Mouse (Mus musculus) forebrain, embryonic 10.5 days (tissue): ENCODE data around the gene Isoc2a. TPM values are rescaled to one million over a fixed set of nuclear protein-coding genes. Genes with fewer than 3 reads are reported as not detected.

Source experiments
- DNase-seq: peaks from one replicate; pipeline ENCODE4 v3.0.0-alpha.2; 2017; ENCODE audit warnings: low spot score; ENCODE audit errors: extremely low spot score
- H3K27ac ChIP-seq: fragments of 300-500 bp; sonication (generic); 2 replicates; pipeline ENCODE4 v1.5.1; 2016; ENCODE audit warnings: mild to moderate bottlenecking
- H3K27me3 ChIP-seq: fragments of 300-500 bp; sonication (generic); 2 replicates; pipeline ENCODE4 v1.6.1; 2016; ENCODE audit warnings: mild to moderate bottlenecking; ENCODE audit not compliant: poor library complexity, severe bottlenecking
- H3K36me3 ChIP-seq: fragments of 300-500 bp; sonication (generic); replicated peaks from 2 replicates; pipeline ENCODE4 v1.6.1; 2016; ENCODE audit warnings: mild to moderate bottlenecking, moderate library complexity
- H3K4me1 ChIP-seq: fragments of 300-500 bp; sonication (generic); 2 replicates; pipeline ENCODE4 v1.6.1; 2016
- H3K4me3 ChIP-seq: fragments of 300-500 bp; sonication (generic); 2 replicates; pipeline ENCODE4 v1.5.1; 2016; ENCODE audit warnings: mild to moderate bottlenecking, moderate library complexity
- H3K9me3 ChIP-seq: fragments of 300-500 bp; sonication (generic); 2 replicates; pipeline ENCODE4 v1.6.1; 2016; ENCODE audit warnings: mild to moderate bottlenecking, moderate library complexity
- WGBS: fragments of 180-500 bp; shearing (Covaris S2); methylation state at CpG from one replicate; pipeline ENCODE4 v1.1.7; 2016; 5-methylcytosine and 5-hydroxymethylcytosine counted together
- polyA plus RNA-seq: library from polyadenylated mRNA; unstranded; fragments of >200 nt; fragmentation: Nextera tagmentation; extraction: Ambion mirVana; gene quantifications from 2 replicates; pipeline ENCODE4 v1.2.1, GENCODE M21; 2016

Gene Isoc2a
- polyA plus RNA-seq, result 0.73 and 1.0 TPM in 2 replicates

DNA sequence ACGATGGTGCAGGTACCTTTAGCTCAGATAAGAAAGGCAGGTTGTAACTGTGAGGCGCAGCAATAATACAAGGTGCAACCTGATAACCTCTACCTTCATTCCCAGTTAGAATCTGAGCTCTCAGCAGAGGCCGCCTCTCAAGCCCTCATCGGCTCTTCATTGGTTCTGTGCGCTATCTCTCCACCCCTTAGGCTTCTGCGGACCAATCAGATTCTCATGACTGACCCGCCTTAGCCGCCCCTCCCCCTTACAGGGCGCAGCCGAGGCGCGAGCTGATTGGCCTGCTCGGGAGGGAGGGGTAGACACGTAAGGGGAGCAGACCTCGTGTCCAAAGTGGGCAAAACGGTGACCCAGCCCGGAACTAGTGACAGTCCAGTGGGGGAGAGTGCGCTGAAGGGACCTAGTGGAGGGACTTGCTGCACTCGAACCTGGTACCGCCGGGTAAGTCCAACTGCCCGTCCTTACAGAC is at the start of gene Isoc2a:
Isoc2a (plus strand) TSS at position 401 of the 469 bp plus-strand sequence.
- DNase-seq, result peak; percentile 95
- H3K27me3 ChIP-seq, result no peaks in the 10 kb centered on the region
- H3K4me1 ChIP-seq, result peaks cover 25% of the 10 kb centered on the region
- no peaks in the 10 kb centered on the region for H3K36me3 ChIP-seq
- H3K9me3 ChIP-seq, result no peaks in the 10 kb centered on the region; the same call in 1 of the 2 replicates
- under 1% methylated on average over 22 of the region's 22 CpGs for WGBS
- peak within 1 kb of the TSS; percentile 81 for H3K27ac ChIP-seq
- peak within 1 kb of the TSS; percentile 65 for H3K4me3 ChIP-seq

DNA sequence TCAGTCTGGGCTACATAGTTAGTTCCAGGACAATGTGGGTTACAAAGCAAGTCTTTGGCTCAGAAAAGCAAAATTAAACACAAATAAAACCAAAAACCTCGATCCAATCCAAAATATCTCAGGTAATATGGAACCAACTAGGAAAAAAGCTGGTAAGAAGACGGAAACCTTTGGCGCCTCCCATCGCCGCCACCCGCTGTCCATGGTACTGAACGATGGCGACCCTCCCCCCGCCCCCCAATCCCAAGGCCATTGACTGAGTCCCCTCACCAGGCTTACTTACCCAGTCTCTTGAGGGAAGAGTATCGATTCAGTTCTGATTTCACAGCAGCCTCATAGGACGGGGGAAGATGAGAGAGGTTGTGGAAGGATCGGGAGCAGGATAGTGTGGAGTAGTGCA is 46.5 kb upstream of the Isoc2a start:
- DNase-seq, result peak; percentile 29

DNA sequence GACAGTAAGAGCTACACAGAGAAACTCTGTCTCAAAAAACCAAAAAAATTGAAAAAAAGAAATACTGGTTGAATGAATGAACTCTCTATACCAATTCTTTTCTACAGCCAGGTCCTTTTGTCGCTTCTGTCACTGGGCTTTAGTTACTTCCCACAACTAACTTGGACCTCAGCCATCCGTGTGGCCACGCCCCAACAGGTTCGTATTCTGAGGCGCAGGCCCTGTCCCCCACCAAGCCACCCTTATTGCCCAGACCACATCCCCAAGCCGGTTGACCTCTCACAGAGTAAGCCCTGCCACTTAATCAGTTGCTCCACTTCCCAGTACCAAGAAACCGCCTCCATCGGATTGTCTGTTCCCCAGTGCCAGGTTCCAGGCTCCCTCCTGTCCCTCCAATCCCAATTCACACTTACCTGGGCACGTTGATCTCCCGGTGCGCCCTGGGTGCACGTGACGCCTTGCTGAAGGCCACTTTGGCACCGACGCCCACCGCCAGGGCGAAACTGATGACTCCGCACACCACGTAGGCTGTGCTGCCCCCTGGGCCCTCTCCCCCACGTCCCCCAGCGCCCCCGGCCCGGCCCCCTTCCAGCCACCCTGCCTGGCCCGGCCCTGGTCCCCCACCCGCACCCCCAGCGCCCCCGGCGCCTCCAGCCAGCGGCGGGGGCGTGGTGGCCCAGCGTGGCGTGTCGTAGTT is 41.2 kb upstream of the Isoc2a start:
- Histone ChIP-seq H3K9me3 (no peaks in the 10 kb centered on the region), H3K4me3 (peak overlapping the region; percentile 65), H3K27ac (peak overlapping the region; percentile 86), H3K27me3 (peaks cover 85% of the 10 kb centered on the region), H3K4me1 (peaks cover 25% of the 10 kb centered on the region), H3K36me3 (no peaks in the 10 kb centered on the region)
- no peak for DNase-seq
- WGBS, result 5% methylated on average over 34 of the region's 34 CpGs

More for the DNA sequence above, 46.5 kb upstream of the Isoc2a start:
- Histone ChIP-seq H3K4me3 (no peak overlapping the region), H3K36me3 (no peaks in the 10 kb centered on the region), H3K27me3 (peaks cover 51% of the 10 kb centered on the region), H3K9me3 (no peaks in the 10 kb centered on the region), H3K4me1 (peaks cover 10% of the 10 kb centered on the region; the same call in 1 of the 2 replicates), H3K27ac (no peak overlapping the region)
- 8% methylated on average over 12 of the region's 12 CpGs for WGBS

DNA sequence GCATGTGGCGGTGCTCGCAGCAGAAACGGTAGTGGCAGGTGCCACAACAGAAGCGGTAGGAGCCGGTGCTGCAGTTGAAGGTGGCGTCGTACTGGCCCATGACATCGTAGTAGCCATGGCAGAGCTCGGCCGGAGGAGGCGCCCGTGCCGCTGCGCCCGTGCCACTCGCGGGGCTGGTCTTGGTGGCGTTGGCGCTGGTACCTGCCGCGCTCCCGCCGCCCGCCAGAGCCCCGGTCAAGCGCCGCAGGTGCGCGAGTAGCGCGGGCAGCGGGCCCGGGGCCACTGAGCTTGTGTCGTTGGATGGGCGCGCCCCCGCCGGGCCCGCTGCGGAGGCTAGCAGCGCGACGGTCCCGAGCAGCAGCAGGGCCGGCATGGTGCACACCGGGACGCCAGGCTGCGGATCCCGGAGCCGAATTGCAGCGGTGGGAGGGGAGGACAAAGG is 40.6 kb upstream of the Isoc2a start:
- H3K4me3 ChIP-seq, result peak overlapping the region; percentile 65
- no peaks in the 10 kb centered on the region for H3K9me3 ChIP-seq
- H3K27me3 ChIP-seq, result peaks cover 82% of the 10 kb centered on the region
- H3K27ac ChIP-seq, result peak overlapping the region; percentile 86
- H3K4me1 ChIP-seq, result peaks cover 23% of the 10 kb centered on the region
- DNase-seq, result peak; percentile 71
- no peaks in the 10 kb centered on the region for H3K36me3 ChIP-seq
- WGBS, result under 1% methylated on average over 51 of the region's 51 CpGs

DNA sequence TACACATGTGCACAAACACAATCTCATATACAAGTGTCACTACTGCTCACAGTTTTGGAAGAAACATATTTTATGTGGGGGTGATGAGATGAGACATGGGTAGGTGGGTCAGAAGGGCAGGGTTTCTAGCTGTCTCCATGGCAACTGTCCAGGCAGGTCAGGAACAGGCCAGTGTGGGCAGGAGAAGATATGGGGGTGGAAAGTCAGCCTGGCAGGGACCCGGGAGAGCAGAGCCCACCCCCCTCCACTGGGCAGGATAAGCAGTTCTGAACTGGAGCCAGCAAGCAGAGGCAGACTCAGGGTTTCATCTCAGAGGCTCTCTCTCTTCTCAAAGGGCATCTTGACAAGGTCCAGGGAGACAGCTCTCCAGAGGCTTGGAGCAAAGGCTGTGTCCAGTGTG is 39.3 kb upstream of the Isoc2a start:
- 44% methylated on average over 1 of the region's 1 CpGs for WGBS
- Histone ChIP-seq H3K27me3 (peaks cover 86% of the 10 kb centered on the region), H3K4me3 (no peak overlapping the region), H3K9me3 (no peaks in the 10 kb centered on the region), H3K27ac (no peak overlapping the region), H3K4me1 (peaks cover 32% of the 10 kb centered on the region), H3K36me3 (no peaks in the 10 kb centered on the region)
- no peak for DNase-seq

DNA sequence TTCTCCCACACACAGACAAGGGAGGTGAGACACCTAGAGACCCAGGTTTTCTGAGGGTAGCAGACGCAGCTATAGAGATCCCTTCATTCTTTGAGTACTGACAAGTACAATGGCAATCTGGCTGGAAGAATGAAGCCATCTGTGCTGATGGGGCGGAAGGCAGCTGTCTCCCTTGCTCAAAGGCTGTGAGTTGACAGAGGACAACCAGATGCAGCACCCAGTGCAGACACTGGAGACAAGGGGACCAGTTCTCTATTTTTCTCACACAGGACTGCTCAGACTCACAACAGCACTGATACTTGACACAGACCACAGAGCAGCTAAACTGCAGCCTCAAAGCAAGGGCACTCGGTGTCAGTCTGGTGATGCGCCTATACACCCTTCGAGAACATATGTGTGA is 34.9 kb upstream of the Isoc2a start:
- H3K27ac ChIP-seq, result no peak overlapping the region
- no peaks in the 10 kb centered on the region for H3K36me3 ChIP-seq
- DNase-seq, result no peak
- 61% methylated on average over 5 of the region's 5 CpGs for WGBS
- peaks cover 44% of the 10 kb centered on the region for H3K4me1 ChIP-seq
- peaks cover 91% of the 10 kb centered on the region for H3K27me3 ChIP-seq
- peak overlapping the region; percentile 65; the same call in 1 of the 2 replicates for H3K4me3 ChIP-seq
- H3K9me3 ChIP-seq, result peaks cover 3% of the 10 kb centered on the region; the same call in 1 of the 2 replicates

DNA sequence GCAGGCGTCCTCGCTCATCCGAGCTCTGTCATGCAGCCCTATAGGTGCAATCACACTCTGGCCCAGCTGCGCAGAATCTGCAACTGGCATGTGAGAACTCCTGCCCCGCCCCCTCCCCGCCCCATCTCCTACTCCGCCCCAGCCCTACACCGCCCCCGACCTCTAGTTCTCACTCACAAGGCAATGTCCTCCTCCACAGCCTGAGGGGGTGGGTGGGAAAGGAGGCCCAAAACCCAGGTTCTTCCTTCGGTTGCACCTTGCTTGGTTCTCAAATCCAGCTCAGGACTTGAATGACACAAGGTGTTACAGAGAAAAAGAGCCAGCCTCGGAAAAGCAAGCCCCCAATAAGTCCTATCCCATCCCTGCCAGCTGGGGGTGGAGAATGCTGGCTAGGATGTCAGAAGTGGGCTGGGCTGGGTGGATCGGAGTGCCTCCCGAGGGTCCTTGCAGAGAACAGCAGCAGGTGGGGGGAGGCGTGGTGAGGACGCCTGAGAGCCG is 34.3 kb upstream of the Isoc2a start:
- peaks cover 38% of the 10 kb centered on the region for H3K4me1 ChIP-seq
- H3K27ac ChIP-seq, result no peak overlapping the region
- H3K27me3 ChIP-seq, result peaks cover 87% of the 10 kb centered on the region
- no peaks in the 10 kb centered on the region for H3K36me3 ChIP-seq
- WGBS, result under 1% methylated on average over 16 of the region's 16 CpGs
- H3K4me3 ChIP-seq, result peak overlapping the region; percentile 65
- peaks cover 5% of the 10 kb centered on the region; the same call in 1 of the 2 replicates for H3K9me3 ChIP-seq
- peak; percentile 42 for DNase-seq

DNA sequence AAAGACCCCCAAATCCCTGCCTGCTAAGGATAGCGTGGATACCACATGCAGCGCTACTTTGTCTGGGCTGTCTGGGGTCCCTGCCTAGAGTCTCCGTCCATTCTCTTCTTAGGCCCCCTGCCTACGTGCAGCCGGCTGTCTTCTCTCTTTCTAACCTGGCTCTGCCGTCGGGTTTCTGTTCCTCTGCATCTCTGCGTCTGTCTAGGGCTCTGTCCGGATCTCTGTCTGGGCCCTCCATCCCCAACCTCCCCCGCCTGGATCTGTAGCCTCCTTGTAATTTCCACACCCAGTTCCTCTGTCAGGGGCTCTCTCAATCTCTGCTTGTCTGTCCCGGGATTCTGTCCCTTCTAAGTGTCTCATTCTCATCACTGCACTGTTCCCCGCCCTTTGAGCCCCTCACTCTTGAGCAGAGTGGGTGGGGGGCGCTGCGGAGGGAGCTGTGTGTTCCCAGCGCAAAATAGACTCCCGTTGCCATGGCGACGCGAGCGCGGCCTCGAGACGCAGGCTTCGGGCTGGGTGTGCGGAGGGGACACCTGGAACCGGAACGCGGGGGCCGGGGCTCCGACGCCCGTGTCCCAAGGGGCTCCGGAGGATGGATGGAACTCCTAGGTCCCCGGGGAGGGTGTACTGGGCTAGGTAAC is 33.2 kb upstream of the Isoc2a start:
- H3K27ac ChIP-seq, result no peak overlapping the region
- under 1% methylated on average over 34 of the region's 34 CpGs for WGBS
- H3K27me3 ChIP-seq, result peaks cover 77% of the 10 kb centered on the region
- peaks cover 35% of the 10 kb centered on the region for H3K4me1 ChIP-seq
- peaks cover 5% of the 10 kb centered on the region; the same call in 1 of the 2 replicates for H3K9me3 ChIP-seq
- DNase-seq, result peak; percentile 70
- H3K36me3 ChIP-seq, result no peaks in the 10 kb centered on the region
- H3K4me3 ChIP-seq, result peak overlapping the region; percentile 65

DNA sequence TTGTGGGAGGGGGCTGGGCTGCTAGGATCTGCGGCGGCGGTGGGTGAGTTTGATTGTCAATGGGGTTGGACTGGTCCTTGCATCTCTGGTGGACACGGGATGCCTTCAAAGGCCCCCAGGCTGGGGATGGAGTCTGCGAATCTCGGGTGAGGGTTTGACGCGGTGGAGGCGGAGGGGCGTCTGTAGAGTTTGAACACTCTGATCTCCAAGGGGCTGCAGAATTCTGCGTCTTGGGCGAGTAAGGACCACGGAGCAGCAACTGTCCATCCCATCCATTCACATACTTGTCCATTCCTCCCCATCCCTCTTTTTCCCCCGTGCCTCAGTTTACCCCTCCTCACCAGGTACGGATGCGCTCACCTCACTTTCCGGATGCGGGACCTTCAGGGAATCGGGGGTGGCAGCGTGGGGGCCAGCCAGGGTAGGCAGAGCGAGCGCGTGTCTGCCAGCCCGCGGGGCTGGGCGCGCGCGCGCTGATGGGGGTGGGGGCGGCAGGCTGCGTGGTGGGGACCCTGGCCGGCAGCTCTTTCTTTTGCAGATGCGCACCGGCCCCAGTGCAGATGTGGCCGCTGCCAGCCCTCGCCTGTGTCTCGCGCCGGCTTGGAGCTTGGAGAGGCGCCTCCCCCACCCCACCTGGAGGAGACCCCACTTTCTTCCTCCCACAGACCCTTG is 32.6 kb upstream of the Isoc2a start, which contains the start of gene Shisa7:
Shisa7 (minus strand) TSS at position 452 of the 672 bp plus-strand sequence.
- H3K4me1 ChIP-seq, result peaks cover 35% of the 10 kb centered on the region
- peak within 1 kb of the TSS; percentile 63; the same call in 1 of the 2 replicates for H3K27ac ChIP-seq
- H3K36me3 ChIP-seq, result no peaks in the 10 kb centered on the region
- DNase-seq, result no peak
- peak within 1 kb of the TSS; percentile 65 for H3K4me3 ChIP-seq
- peaks cover 71% of the 10 kb centered on the region for H3K27me3 ChIP-seq
- H3K9me3 ChIP-seq, result peaks cover 5% of the 10 kb centered on the region; the same call in 1 of the 2 replicates
- WGBS, result 1% methylated on average over 41 of the region's 41 CpGs

DNA sequence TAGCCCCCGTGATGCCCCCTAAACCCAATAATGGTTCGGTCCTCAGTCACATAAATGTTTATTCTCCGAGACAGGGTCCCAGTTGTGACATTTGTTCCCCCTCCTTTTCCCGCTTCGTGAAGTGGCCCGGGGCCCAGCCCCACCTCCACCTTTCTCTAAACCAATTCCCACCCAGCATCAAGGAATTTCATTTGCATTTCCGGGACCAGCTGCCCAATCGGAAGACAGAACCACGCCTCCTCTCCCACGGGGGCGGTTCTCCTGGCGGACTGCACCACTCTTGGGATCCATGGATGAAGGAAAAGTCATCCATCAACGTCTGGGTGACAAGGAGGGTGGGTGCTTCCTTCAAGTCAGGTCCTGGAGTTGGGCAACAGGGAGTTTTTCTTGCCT is 32.0 kb upstream of the Isoc2a start:
- no peaks in the 10 kb centered on the region for H3K36me3 ChIP-seq
- 0% methylated on average over 13 of the region's 13 CpGs for WGBS
- H3K4me3 ChIP-seq, result peak overlapping the region; percentile 65
- peak; percentile 86 for DNase-seq
- H3K27ac ChIP-seq, result peak overlapping the region; percentile 63; the same call in 1 of the 2 replicates
- H3K4me1 ChIP-seq, result peaks cover 35% of the 10 kb centered on the region
- H3K27me3 ChIP-seq, result peaks cover 66% of the 10 kb centered on the region
- peaks cover 5% of the 10 kb centered on the region; the same call in 1 of the 2 replicates for H3K9me3 ChIP-seq

DNA sequence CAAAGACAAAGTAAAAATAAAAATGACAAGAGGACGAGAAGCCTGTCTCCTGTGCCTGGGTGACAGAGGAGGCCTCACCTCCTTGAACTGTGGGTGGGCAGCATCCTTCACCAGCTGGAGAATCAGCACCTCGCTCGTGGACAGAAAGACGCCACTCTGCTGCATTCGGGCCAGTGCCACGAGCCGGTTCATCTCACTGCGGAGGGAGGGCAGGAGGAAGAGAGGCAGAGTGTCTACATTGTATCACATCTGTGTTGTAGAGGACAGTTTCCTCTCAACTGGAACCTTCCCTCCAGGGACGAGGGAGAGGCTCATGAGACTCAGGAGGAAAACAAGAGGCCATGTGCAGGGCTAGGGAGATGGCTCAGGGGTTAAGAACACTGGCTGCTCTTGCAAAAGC is 27.6 kb upstream of the Isoc2a start:
- DNase-seq, result no peak
- Histone ChIP-seq H3K27ac (no peak overlapping the region), H3K4me3 (no peak overlapping the region), H3K27me3 (peaks cover 26% of the 10 kb centered on the region), H3K9me3 (peaks cover 5% of the 10 kb centered on the region; the same call in 1 of the 2 replicates), H3K4me1 (peaks cover 8% of the 10 kb centered on the region), H3K36me3 (no peaks in the 10 kb centered on the region)
- 63% methylated on average over 9 of the region's 9 CpGs for WGBS

DNA sequence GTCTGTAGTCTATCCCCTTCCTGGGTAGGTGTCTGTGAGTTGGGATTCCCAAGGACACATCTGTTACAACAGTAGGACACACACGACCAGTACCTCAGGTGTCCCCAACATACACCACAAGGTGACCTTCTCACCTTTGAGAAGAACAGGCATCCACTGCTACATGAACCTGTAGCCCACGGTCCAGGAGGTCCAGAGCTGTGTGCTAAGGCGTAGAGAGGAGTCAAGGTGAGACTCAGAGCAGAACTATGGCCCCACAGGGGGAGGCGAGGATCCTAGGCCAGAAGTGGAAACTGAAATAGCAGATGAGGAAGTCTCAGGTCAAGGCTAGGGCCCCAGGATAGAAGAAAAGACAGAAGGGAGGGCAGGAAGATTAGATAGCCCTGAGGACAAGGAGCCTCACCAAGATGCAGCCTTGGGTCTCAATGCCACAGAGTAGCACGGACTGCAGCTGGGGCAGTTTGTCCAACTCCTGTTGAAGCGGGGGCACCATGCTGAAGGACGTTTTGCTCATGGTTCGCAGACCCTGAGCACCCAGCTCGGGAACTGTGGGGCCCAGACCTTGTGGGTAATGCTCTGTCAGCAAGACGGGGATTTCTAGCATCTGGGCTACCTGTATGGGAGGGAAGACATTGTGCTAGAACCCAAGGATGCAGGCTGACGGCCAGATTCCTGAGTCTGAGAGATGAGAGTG is 26.2 kb upstream of the Isoc2a start:
- Histone ChIP-seq H3K27ac (no peak overlapping the region), H3K27me3 (peaks cover 12% of the 10 kb centered on the region), H3K9me3 (peaks cover 5% of the 10 kb centered on the region; the same call in 1 of the 2 replicates), H3K4me3 (no peak overlapping the region), H3K36me3 (no peaks in the 10 kb centered on the region), H3K4me1 (no peaks in the 10 kb centered on the region)
- 84% methylated on average over 11 of the region's 11 CpGs for WGBS
- DNase-seq, result no peak
